Mouse (Mus musculus) inflammation-experienced regulatory T-cells, adult 16 weeks (primary cell): ENCODE results near the gene Olfr561. TPM values are rescaled to one million over a fixed set of nuclear protein-coding genes. Genes with fewer than 3 reads are reported as not detected.

Source experiments
- polyA plus RNA-seq: library from polyadenylated mRNA; unstranded; fragments of 100-300 nt; shearing (Covaris generic); gene quantifications from one replicate; pipeline ENCODE4 v1.2.1, GENCODE M21; 2017

Gene Olfr561
- not detected for polyA plus RNA-seq

DNA sequence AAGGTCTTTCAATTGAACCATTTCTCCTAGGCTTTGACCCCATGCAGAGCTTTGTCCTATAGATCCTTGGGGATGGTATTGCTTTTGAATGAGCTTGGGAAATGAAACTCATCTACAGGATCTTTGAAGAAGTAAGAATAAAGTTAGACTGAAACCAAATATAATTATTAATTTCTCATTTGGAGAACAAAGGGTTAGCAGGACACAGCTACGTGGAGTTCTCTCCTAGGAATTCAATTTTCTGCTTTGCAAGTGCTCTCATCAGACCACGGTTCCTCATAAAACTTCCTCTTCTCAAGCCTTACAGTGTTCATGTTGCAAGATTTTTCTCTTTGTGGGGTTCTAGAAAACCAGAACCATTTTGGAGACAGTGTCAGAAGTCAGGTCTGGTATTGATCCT is at the start of gene Olfr561:
TSS of gene Olfr561 (plus strand) at position 301 of the 400 bp plus-strand sequence.

GRCm38 (mm10) chr7:102727391-102727790 is 43.6 kb upstream of the Olfr561 start, which contains the start of gene Olfr559:
TSS of gene Olfr559 (minus strand) at chr7:102727491.

GRCm38 (mm10) chr7:102759266-102759665 is 11.8 kb upstream of the Olfr561 start, which contains the start of the genes Olfr560 and Olfr78:
TSS of gene Olfr560 (minus strand) at chr7:102759366.
TSS of gene Olfr78 (minus strand) at chr7:102759471.

GRCm38 (mm10) chr7:102803180-102803579 is 32.2 kb downstream of the Olfr561 start, which contains the start of gene Olfr564:
TSS of gene Olfr564 (plus strand) at chr7:102803480.

Other genes starting within 250 kb of the Olfr561 start
- gene Olfr547, start 236.5 kb upstream of the Olfr561 start, polyA plus RNA-seq, result not detected
- gene Olfr548-ps1, start 230.3 kb upstream of the Olfr561 start, polyA plus RNA-seq, result not detected
- gene Olfr549, start 221.4 kb upstream of the Olfr561 start, polyA plus RNA-seq, result not detected
- 132 TPM for gene Trim21, start 205.7 kb upstream of the Olfr561 start, polyA plus RNA-seq
- not detected for gene Olfr550, start 199.8 kb upstream of the Olfr561 start, polyA plus RNA-seq
- not detected for gene Olfr551, start 179.3 kb upstream of the Olfr561 start, polyA plus RNA-seq
- not detected for gene Olfr552, start 173.5 kb upstream of the Olfr561 start, polyA plus RNA-seq
- not detected for gene Olfr553, start 153.0 kb upstream of the Olfr561 start, polyA plus RNA-seq
- gene Olfr554, start 132.8 kb upstream of the Olfr561 start, polyA plus RNA-seq, result not detected
- not detected for gene Olfr555, start 112.4 kb upstream of the Olfr561 start, polyA plus RNA-seq
- not detected for gene Olfr556, start 106.3 kb upstream of the Olfr561 start, polyA plus RNA-seq
- 22.3 TPM for gene Trim68, start 83.9 kb upstream of the Olfr561 start, polyA plus RNA-seq
- not detected for gene Olfr557, start 75.3 kb upstream of the Olfr561 start, polyA plus RNA-seq
- not detected for gene Olfr558, start 69.0 kb upstream of the Olfr561 start, polyA plus RNA-seq
- not detected for gene Olfr33, start 52.2 kb upstream of the Olfr561 start, polyA plus RNA-seq
- gene Olfr559, start 43.7 kb upstream of the Olfr561 start, polyA plus RNA-seq, result not detected
- gene Olfr560, start 11.9 kb upstream of the Olfr561 start, polyA plus RNA-seq, result not detected
- not detected for gene Olfr78, start 11.8 kb upstream of the Olfr561 start, polyA plus RNA-seq
- not detected for gene Olfr564, start 32.3 kb downstream of the Olfr561 start, polyA plus RNA-seq
- gene Olfr566, start 87.5 kb downstream of the Olfr561 start, polyA plus RNA-seq, result not detected
- not detected for gene Olfr568, start 105.9 kb downstream of the Olfr561 start, polyA plus RNA-seq
- not detected for gene Olfr569, start 119.7 kb downstream of the Olfr561 start, polyA plus RNA-seq
- not detected for gene Olfr570, start 123.4 kb downstream of the Olfr561 start, polyA plus RNA-seq
- gene Olfr571, start 146.3 kb downstream of the Olfr561 start, polyA plus RNA-seq, result not detected
- not detected for gene Olfr572, start 153.2 kb downstream of the Olfr561 start, polyA plus RNA-seq
- gene Olfr573-ps1, start 171.4 kb downstream of the Olfr561 start, polyA plus RNA-seq, result not detected
- not detected for gene Olfr574, start 177.2 kb downstream of the Olfr561 start, polyA plus RNA-seq
- not detected for gene Olfr575, start 187.6 kb downstream of the Olfr561 start, polyA plus RNA-seq
- not detected for gene Olfr576, start 191.4 kb downstream of the Olfr561 start, polyA plus RNA-seq
- not detected for gene Olfr577, start 204.7 kb downstream of the Olfr561 start, polyA plus RNA-seq
- not detected for gene Olfr578, start 218.1 kb downstream of the Olfr561 start, polyA plus RNA-seq